Mouse (Mus musculus) heart, adult 2 months (tissue): ENCODE measurements at regions not wholly inside any gene's neighbourhood (a gene's known extent, or its start where the extent isn't known, plus 50 kb on each side); places are given as distances from the start of the nearest gene placed in this dataset.

Experiments
- DNase-seq, 2 experiments: peaks; one replicate each; pipeline ENCODE4 v3.0.0; 2021
- H3K27ac ChIP-seq: fragments of 200-600 bp; 2 replicates; pipeline ENCODE4 v1.8.1; 2022
- H3K27me3 ChIP-seq: fragments of 200-500 bp; 2 replicates; pipeline ENCODE4 v1.6.1; 2012; ENCODE audit warnings: mild to moderate bottlenecking, low read length, inconsistent platforms, mixed read lengths; ENCODE audit not compliant: control insufficient read depth, insufficient read depth
- H3K36me3 ChIP-seq: fragments of 200-500 bp; 2 replicates; pipeline ENCODE4 v1.6.1; 2012; ENCODE audit warnings: low read length, inconsistent platforms; ENCODE audit not compliant: control insufficient read depth, insufficient read depth
- H3K4me1 ChIP-seq: fragments of 200-500 bp; 2 replicates; pipeline ENCODE4 v1.6.1; 2011; ENCODE audit warnings: low read length; ENCODE audit not compliant: control insufficient read depth, insufficient read depth
- H3K4me3 ChIP-seq: fragments of 200-600 bp; 2 replicates; pipeline ENCODE4 v1.8.1; 2022
- H3K79me2 ChIP-seq: fragments of 200-500 bp; replicated peaks from 2 replicates; pipeline ENCODE4 v1.6.1; 2012; ENCODE audit warnings: mild to moderate bottlenecking, inconsistent platforms, low read length, moderate library complexity, mixed read lengths; ENCODE audit not compliant: control insufficient read depth, insufficient read depth
- H3K9ac ChIP-seq: fragments of 200-500 bp; 2 replicates; pipeline ENCODE4 v1.6.1; 2012; ENCODE audit warnings: low read depth, mild to moderate bottlenecking, control low read depth, inconsistent platforms, low read length, mixed read lengths
- CTCF ChIP-seq: fragments of 200-600 bp; IDR thresholded peaks from 2 replicates; pipeline ENCODE4 v1.8.1; 2022; ENCODE audit warnings: antibody characterized with exemption, mild to moderate bottlenecking, moderate library complexity
- EP300 ChIP-seq: fragments of 200-500 bp; IDR thresholded peaks from 2 replicates; pipeline ENCODE4 v1.6.1; 2011; ENCODE audit warnings: low read depth, low read length, control low read depth; ENCODE audit not compliant: insufficient read depth
- POLR2A ChIP-seq: fragments of 200-500 bp; IDR thresholded peaks from 2 replicates; pipeline ENCODE4 v1.6.1; 2011; ENCODE audit warnings: mild to moderate bottlenecking, low read depth, low read length, control low read depth; ENCODE audit not compliant: insufficient read depth
- WGBS: fragments of 180-500 bp; shearing (Covaris S2); methylation state at CpG from one replicate; pipeline ENCODE4 v1.1.7; 2018; 5-methylcytosine and 5-hydroxymethylcytosine counted together
- intact Hi-C: fragments of 180-260 bp; cut with DNase I; formaldehyde crosslinking; loops from one replicate; pipeline ENCODE4 v1.15.1; 2025

DNA sequence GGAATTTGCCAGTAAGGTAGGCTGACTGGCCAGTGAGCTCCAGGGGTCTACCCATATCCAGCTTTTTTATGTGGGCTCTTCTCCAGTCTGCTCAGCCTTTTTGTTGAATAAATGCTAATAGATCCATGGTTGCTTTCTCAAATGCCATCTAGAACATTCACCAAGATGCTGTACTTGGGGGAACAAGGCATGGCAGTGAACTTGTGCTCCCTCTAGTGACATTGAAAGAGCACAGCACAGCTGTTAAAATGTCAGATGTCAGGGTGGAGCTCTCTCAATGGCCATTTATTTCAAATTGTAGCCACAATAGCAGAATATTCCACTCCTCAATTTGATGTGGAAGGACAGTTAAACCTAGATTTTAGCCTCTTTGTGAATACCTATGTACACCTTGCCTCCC lies 86.3 kb downstream of the Kcnk1 start:
- no peaks in the 10 kb centered on the region for H3K4me1 ChIP-seq
- DNase-seq, result no peak
- no peak overlapping the region for H3K4me3 ChIP-seq
- H3K36me3 ChIP-seq, result no peaks in the 10 kb centered on the region
- no peak for TF ChIP-seq POLR2A
- peak; percentile 72 for TF ChIP-seq CTCF
- H3K79me2 ChIP-seq, result no peaks in the 10 kb centered on the region
- H3K9ac ChIP-seq, result no peak overlapping the region
- intact Hi-C loops, result loop anchor here (1.0 kb wide), 1 partner anchor 126 kb away; no protein-coding TSS in a partner anchor
- H3K27me3 ChIP-seq, result no peaks in the 10 kb centered on the region
- H3K27ac ChIP-seq, result no peak overlapping the region

DNA sequence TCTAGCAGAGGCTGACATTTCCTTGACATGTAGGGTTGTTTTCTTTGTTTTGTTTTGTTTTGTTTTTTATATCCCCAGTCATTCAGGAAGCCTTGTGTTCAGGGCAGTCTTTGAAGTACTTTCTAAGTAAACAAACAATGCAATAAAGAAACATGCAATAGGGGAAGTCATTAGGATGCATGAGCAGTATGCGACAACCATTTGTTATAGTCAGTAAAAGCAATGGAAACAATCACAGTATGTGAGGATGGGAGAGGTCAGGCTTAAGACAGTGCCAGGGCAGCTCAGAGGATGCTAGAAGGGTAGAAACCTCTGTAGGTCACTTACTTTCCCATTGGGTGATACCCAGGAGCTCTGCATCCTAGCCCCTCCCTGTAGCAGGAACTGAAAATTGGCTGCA lies 87.9 kb downstream of the Kcnk1 start:
- TF ChIP-seq POLR2A (no peak), EP300 (no peak), CTCF (no peak)

GRCm38 (mm10) chr8:126090772-126091171 lies 95.8 kb downstream of the Kcnk1 start:
- no peak overlapping the region for H3K4me3 ChIP-seq
- no peaks in the 10 kb centered on the region for H3K79me2 ChIP-seq
- intact Hi-C loops, result no loop called here
- H3K27me3 ChIP-seq, result no peaks in the 10 kb centered on the region
- TF ChIP-seq EP300 (no peak), POLR2A (no peak), CTCF (no peak)
- H3K9ac ChIP-seq, result no peak overlapping the region
- no peak overlapping the region for H3K27ac ChIP-seq
- H3K4me1 ChIP-seq, result no peaks in the 10 kb centered on the region
- H3K36me3 ChIP-seq, result no peaks in the 10 kb centered on the region
- WGBS, result 57% methylated on average over 1 of the region's 1 CpGs
- DNase-seq, result no peak

More for the DNA sequence above, 87.9 kb downstream of the Kcnk1 start:
- DNase-seq, result no peak
- 56% methylated on average over 1 of the region's 1 CpGs for WGBS
- intact Hi-C loops, result no loop called here
- H3K9ac ChIP-seq, result no peak overlapping the region
- no peak overlapping the region for H3K4me3 ChIP-seq
- H3K36me3 ChIP-seq, result no peaks in the 10 kb centered on the region
- H3K27me3 ChIP-seq, result no peaks in the 10 kb centered on the region
- H3K27ac ChIP-seq, result no peak overlapping the region
- no peaks in the 10 kb centered on the region for H3K4me1 ChIP-seq
- H3K79me2 ChIP-seq, result no peaks in the 10 kb centered on the region

DNA sequence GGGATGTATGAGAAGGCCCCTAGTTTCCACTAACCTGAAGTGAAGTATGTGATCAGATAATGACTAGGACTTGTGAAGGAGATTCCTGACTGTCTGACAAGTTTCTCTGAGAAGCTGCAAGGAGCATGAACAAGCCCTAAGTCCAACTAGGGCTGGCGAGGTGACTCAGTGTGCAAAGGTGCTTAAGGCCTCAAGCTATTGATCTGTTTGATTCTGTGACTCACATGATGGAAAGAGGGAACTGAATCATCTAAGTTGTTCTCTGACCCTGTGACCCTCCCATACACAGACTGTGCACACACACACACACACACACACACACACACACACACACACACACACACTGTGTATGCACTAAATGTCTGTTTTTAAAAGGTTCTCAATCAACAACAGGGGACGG lies 99.0 kb downstream of the Kcnk1 start:
- WGBS, result 62% methylated on average over 2 of the region's 2 CpGs
- Histone ChIP-seq H3K27ac (no peak overlapping the region), H3K4me3 (no peak overlapping the region), H3K79me2 (no peaks in the 10 kb centered on the region), H3K4me1 (no peaks in the 10 kb centered on the region), H3K27me3 (no peaks in the 10 kb centered on the region), H3K36me3 (no peaks in the 10 kb centered on the region), H3K9ac (no peak overlapping the region)
- no peak for DNase-seq
- no peak for TF ChIP-seq EP300
- TF ChIP-seq POLR2A, result no peak
- TF ChIP-seq CTCF, result no peak
- intact Hi-C loops, result no loop called here

GRCm38 (mm10) chr8:126096056-126096455 lies 101.1 kb downstream of the Kcnk1 start:
- TF ChIP-seq CTCF, result no peak
- no peak for TF ChIP-seq POLR2A
- no peak for TF ChIP-seq EP300
- DNase-seq, result no peak
- WGBS, result 55% methylated on average over 6 of the region's 6 CpGs
- H3K36me3 ChIP-seq, result no peaks in the 10 kb centered on the region
- no peak overlapping the region for H3K4me3 ChIP-seq
- no peaks in the 10 kb centered on the region for H3K4me1 ChIP-seq
- intact Hi-C loops, result no loop called here
- H3K27me3 ChIP-seq, result no peaks in the 10 kb centered on the region
- H3K9ac ChIP-seq, result no peak overlapping the region
- no peaks in the 10 kb centered on the region for H3K79me2 ChIP-seq
- no peak overlapping the region for H3K27ac ChIP-seq

DNA sequence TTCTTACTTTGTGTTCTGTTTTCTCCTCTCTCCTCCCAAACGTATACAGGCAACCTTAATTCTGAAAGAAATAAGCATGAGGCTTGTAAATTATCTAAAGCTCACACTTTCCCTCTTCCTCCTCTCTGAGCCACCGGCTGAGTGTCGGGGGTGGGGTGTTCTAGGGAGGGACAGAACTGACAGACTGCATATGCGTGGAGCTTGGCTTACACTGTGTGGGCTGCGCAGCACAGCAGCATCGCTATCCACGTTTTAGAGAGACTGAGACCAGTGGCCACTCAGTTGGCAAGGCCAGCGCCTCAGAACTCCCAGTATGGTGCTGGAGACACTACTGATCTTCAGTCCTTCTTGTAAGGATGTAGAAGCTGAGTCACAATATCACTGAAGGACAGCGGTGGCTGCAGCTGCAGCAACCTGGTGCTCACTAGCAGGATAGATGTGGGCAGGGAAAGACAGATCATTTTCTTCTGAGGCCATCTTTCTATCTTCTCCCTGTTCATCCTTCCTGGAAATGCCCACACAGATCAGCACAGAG lies 101.7 kb downstream of the Kcnk1 start:
- Histone ChIP-seq H3K9ac (no peak overlapping the region), H3K27me3 (no peaks in the 10 kb centered on the region), H3K79me2 (no peaks in the 10 kb centered on the region), H3K4me1 (no peaks in the 10 kb centered on the region), H3K27ac (no peak overlapping the region), H3K36me3 (no peaks in the 10 kb centered on the region), H3K4me3 (no peak overlapping the region)
- WGBS, result 53% methylated on average over 9 of the region's 9 CpGs
- no peak for TF ChIP-seq CTCF
- TF ChIP-seq EP300, result no peak
- no peak for TF ChIP-seq POLR2A
- intact Hi-C loops, result no loop called here
- DNase-seq, result no peak

DNA sequence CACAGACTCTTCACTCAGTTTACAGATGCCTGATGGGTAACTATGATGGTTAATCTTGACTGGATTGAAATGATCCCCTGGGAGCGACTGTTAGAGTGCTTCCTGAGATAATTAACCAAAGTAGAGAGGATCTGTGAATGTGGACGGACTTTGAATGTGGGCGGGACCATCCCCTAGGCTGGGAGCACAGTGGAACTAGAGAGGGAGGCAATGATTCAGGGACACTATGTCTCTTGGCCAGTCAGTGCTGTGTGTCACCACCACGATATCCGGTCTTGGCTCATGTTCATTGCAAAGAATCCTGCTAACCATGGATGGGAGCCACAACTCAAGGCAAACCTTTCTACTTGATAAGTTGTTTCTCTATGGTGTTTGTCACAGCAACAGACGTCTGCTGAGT lies 103.9 kb downstream of the Kcnk1 start:
- no peak overlapping the region for H3K4me3 ChIP-seq
- H3K36me3 ChIP-seq, result no peaks in the 10 kb centered on the region
- intact Hi-C loops, result no loop called here
- no peaks in the 10 kb centered on the region for H3K27me3 ChIP-seq
- no peak overlapping the region for H3K9ac ChIP-seq
- WGBS, result 73% methylated on average over 6 of the region's 6 CpGs
- H3K4me1 ChIP-seq, result no peaks in the 10 kb centered on the region
- no peaks in the 10 kb centered on the region for H3K79me2 ChIP-seq
- no peak overlapping the region for H3K27ac ChIP-seq
- TF ChIP-seq POLR2A (no peak), CTCF (no peak), EP300 (no peak)
- no peak for DNase-seq
